Mouse (Mus musculus): ENCODE measurements at regions not wholly inside any gene's neighbourhood (a gene's known extent, or its start where the extent isn't known, plus 50 kb on each side); places are given as distances from the start of the nearest gene placed in this dataset.

DNA sequence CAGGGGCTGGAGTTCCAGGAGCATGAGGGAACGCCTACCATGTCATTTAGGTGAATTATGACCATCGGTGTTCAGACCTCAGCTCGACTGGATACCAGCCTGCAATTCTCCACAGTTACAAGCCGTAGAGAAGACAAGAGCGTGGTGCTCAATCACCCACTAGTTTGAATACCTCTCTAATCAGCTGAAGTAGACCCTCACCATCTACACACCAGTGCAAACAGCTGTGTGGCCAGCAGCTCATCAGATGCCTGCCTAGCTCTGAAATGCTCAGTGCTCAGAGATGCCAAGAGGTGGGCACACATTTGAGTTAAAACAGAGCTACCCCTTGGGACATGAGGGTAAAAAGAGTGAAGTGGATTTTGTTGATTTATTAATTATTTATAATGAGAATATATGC is 660.2 kb downstream of the Magi1 start:
- no peak for DNase-seq (ENCODE audit: extremely low spot score, low read depth, low spot score)

DNA sequence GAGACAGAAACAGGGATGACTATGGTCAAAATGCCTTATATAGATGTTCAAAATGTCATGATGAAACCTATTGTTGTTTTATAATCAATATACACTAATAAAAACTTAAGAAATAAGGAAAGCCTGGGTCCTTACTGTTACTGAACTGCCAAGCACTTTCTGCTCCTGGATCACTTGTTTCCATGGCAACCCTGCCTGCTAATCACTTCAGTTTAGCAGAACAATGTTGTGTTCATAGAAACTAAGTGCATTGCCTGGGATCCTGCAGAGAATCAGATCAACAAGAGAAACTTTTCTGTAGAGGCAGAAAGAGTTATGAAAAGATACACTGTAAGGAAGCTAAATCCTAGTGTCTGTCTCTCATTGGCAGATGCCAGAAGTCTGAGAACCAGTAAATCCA is 666.8 kb downstream of the Magi1 start:
- no peak for DNase-seq (ENCODE audit: extremely low spot score, low read depth, low spot score)

DNA sequence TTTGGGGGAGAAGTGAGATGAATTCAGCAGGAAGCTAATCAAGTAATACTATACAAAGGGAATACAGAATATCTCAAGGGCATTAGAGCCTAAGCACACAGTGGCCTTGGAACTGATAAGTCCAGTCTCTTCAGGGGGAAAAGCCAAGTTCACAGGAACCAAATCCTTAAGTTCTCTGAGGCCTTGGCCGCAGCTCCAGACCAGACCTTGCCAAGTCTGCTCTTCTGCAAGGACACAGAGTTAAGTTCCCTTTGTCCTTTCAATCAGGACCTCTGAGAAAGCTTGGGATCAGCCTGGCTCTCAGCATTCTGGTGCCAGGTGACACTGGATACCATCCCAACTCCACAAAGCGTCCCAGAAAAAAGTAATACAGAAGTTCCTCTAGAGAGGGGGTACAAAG is 657.1 kb upstream of the Adamts9 start:
- no peak for DNase-seq (ENCODE audit: extremely low spot score, low read depth, low spot score)

DNA sequence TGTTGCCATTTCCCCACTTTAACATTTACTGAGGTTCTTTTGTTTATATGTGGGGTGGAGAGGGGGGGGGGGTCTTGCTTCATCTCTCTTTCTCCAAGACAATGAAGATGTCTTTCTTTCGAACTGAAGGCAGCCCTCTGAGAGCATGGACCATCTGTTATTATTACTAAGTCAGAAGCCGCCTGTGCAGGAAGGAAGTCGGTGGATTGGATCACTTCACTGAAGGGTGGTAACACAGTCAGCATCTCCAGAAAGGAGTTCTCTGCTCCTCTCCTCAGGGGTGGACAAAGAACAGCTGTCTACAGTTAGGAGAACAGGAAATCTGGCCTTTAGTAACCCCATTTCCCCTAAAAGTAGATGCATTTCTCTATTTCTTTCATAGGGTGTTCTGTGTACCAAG is 656.1 kb upstream of the Adamts9 start:
- no peak for DNase-seq (ENCODE audit: extremely low spot score, low read depth, low spot score)

DNA sequence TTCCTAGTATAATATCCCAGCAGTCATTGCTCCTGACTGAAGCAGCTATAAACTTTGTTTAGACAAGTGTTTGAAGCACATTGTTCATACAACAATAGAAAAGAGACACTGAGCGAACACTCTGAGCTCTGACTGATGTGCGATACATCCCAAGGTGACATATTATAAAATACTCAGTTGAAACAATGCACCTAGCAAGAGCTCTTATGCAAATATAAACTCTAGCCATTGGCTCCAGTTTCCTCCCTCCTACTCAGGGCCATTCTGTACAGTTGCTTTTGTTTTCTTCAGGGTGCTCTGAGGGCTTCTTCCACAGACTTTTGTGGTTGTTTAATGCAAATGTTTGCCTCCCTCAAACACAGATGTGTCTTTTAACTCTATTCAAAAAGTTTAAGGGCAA is 646.6 kb upstream of the Adamts9 start:
- no peak for DNase-seq (ENCODE audit: extremely low spot score, low read depth, low spot score)

DNA sequence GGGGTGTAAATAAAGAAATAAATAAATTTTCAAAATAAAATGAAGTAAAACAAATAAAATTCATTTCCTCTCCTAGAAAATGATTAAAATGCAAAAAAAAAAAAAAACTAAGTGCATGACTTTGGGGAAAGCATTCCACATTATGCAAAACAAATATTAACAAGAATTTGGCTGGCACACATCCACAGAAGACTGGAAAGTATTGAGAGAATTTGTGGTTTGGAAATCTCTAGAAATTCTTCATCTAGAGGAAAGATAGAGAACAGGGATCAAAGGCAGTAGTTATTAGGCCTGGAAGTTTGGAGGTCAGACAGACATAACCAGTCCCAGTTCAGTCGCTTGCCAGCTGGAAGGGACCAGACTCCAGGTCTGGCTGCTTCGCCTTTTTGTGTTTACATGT is 643.6 kb upstream of the Adamts9 start:
- DNase-seq (ENCODE audit: extremely low spot score, low read depth, low spot score): no peak

DNA sequence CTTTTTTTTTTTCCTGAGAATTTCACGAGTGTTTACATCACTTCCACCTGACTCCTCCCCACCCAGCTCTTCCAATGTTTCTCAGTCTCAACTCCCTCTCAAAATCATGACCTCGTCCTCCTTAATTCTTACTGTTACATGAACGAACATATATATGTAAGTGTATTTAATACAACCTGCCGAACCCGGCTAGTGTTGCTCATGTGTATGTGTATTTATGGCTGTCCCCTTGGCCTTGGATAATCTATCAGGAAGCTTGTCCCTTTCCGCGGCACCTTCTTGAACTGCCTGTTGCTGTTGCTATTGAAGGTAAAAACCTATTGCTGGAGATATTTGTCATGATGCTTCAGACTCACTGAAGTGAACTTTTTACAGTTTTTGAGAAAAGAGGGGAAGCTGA is 637.8 kb upstream of the Adamts9 start:
- no peak for DNase-seq (ENCODE audit: extremely low spot score, low read depth, low spot score)

DNA sequence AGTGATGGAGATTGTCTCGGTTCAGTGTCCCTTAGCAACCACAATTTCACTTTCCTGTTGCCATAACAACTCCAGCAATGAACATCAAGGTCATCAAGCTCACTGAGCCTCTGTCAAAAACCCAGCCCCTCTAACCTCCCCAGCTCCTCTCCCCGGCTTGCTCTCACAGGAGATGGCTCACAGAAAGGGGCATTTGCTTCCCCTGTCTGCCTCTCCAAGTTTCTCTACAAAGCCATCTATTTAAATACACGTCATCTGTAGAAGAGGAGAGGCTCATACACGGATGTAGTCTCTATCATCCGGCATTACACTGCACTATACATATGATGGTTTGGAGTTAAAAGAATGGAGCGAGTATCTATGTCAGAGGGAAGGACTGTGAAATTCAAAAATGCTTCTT is 637.4 kb upstream of the Adamts9 start:
- DNase-seq (ENCODE audit: extremely low spot score, low read depth, low spot score): no peak

DNA sequence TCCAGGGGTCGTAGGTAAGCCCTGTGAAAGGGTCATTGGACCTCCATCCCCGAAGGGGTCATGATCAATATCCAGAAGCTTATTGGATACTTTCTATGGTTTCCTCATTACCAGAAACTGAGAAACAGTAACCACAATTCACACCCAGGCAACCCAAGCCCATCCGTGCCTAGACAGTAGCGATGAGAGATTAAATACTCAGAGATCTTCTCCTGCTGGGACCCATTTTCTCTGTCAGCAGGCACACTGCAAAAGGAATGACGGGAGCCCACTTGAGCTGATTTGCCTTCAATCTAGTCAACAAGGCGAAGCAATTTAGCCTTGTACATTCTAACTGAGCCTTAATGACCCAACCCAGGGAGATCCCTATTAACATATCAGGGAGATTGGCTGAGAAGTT is 632.0 kb upstream of the Adamts9 start:
- DNase-seq (ENCODE audit: extremely low spot score, low read depth, low spot score): no peak

DNA sequence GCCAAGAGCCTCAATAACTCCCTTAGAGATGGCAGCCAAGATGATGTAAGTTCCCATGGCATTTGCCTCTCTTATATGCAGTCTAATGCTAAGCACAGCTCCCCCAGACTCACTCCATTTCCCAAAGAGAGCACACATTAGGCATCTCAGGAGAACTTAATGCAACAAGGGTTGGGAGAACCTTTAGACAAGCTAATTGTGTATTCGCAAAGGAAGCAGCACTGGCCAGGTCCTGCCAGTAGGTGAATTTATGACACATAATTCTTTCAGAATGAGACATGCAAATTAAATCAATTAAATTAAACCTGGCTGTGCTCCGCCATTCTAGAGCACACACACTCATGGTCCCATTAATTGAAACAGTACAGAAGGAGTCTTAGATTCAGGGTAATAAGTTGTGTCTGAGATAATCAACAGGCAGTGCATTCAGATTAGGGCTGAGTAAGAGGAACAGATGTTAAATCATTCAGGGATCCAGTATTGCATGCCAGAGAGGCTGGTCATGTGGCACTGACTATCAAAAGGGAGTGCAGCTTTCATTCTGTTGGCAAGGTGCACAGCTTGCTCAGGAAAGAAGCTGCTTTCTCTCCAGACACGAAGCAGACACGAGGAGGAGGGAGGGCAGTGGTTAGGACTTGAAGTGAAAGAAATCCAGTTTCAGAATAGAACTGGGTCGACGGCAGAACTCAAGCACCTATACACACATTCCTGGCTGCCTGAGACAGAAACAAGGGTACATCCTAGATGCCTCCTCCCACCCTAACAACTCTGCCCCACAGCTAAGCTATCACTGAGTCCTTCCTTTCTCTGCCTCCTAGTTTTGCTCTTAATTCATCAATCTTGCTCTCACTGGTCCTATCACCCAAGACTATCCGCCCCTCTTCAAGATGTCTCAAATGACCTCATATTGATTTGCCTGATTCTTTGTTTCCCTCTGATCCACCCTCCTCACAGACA is 630.7 kb upstream of the Adamts9 start:
- no peak for DNase-seq (ENCODE audit: extremely low spot score, low read depth, low spot score)

DNA sequence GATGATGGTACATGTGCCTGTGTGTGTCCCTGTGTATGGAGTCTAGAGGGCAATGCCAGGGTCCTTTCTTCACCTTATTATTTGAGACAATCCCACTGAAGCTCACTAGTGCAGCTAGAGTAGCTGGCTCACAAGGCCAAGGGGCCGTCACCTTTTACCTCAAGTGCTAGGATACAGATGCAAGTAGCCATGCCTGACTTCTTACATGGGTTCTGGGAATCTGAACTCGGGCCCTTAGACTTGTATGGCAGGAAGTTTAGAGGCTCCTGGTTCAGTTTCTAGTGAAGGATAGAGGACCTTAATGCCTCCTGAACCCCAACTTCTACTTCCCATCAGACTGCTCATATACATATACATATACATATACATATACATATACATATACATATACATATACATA is 626.6 kb upstream of the Adamts9 start:
- no peak for DNase-seq (ENCODE audit: extremely low spot score, low read depth, low spot score)

DNA sequence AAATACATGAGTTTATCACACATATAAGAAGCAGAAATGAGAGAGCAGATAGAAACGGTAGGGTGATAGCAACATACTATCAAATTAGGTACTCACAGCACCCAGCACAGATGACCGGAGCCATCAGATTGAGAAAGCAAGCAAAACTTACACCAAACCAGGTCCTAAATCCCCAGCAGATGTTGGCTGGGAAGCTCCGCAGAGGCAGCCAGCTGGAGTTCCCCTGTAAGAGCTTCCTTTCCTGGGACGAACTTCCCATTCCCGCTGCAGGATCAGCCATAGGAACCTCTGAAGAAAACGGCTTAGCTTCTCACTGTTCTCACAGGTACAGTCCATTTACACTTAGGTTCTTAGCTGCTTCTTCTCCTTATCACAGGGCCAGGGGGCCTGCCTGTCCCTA is 625.9 kb upstream of the Adamts9 start:
- DNase-seq (ENCODE audit: extremely low spot score, low read depth, low spot score): no peak

DNA sequence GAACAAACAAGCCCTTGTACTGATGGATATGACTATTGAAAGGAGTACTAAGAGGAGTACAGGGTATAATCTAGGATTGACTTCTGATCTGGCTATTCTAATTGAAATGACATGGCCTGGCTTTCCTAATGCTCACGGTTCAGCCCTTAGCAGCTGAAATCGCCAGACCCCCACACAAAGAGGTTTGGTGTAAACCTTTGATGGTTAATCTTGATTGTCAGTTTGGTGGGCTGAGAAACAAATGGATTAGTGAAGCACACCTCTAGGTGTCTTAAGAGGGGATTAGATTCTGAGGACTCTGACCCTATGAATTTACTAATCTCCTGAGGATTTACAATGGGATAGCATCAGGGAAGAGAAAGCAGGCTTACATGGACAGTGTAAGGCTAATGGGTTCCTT is 623.4 kb upstream of the Adamts9 start:
- no peak for DNase-seq (ENCODE audit: extremely low spot score, low read depth, low spot score)

DNA sequence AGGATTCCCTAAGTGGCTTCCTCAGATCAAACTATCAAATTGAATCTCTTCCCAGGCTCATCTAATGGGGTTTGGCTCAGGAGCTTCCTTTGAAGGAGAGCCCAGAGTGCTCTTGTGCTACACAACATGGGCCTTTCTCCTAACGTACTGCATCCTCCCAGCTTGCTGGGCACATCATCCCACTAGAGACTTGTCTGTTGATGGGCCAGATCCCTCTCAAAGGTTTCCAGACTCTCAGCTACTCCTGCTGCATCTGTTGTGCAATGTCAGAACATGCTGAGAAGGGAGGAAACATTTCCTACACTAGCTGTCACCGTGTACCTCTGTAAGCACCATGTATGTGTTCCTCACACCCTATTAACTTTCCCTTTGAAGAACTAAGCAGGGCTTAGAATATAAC is 605.0 kb upstream of the Adamts9 start:
- DNase-seq (ENCODE audit: extremely low spot score, low read depth, low spot score): no peak

DNA sequence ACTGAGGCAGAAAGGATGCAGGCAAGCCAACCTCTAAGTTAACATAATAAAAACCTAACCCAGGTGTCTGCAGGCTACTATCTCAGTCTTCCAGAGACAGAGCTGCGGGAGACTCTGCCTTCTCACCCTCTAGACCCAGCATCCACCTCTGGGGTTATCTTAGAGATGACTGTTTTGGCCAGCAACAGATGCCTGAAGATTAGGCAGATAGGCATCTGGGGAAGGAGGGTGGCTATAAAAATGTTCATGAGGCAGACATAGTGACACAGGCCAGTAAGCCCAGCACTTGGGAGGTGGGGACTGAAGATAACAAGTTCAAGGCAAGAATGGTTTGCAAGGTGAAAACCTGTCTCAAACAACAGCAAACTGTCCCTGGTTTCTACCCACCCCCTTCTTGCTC is 601.0 kb upstream of the Adamts9 start:
- no peak for DNase-seq (ENCODE audit: extremely low spot score, low read depth, low spot score)

DNA sequence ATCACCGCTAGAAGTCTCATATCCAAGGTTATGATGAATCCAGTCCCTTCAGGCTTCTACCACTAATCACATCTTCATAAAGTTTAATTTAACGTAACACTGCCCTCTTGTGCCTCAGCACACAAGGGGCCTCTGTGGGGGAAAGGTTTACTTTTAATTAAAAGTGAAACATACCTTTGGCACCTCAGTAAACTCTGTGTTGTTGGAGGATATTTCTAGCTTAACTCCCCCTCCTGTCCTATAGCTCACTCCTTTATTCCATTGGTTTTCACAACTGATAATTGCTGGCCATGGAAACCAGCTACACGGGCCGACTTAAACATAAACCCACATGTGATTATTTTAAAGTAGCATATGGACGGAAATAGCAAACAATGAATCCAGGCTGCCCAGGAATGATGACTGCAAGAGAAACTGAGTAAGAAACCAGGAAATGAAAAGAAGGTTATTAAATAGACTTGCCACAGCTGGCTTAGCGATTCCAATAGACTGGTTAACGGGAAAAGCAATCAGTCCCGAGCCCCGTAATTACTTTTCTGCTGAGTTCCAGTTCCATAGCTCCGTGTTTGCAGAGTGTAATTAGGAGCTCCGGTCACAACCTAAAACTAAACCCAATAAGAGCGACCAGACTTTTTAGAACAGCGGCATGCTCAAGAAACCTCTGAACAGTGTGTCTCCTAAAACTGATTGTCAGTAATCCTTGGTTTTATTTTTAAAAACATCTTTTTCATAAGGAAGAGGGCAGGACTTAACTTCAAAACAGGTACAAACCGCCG is 600.2 kb upstream of the Adamts9 start:
- peak; percentile 50 for DNase-seq (ENCODE audit: extremely low spot score, low read depth, low spot score)

DNA sequence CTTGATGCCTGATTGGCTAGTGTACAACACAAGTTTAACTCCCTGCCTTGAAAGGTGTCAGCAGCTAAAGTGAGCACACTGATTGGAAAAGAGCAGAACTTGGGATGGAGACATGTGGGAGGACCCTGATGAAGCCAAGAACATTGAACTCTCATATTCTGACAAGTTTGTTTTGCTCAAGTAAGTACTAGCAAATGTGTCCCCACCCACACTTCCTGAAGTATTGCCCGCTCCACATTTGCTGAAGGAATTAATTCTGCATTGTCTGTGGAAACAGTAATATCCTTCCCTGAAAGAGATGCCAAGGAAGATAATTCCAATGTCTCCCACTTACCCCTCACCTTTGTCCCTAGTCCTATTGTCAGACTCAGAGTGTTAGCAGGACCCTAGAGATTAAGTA is 596.3 kb upstream of the Adamts9 start:
- DNase-seq (ENCODE audit: extremely low spot score, low read depth, low spot score): no peak

DNA sequence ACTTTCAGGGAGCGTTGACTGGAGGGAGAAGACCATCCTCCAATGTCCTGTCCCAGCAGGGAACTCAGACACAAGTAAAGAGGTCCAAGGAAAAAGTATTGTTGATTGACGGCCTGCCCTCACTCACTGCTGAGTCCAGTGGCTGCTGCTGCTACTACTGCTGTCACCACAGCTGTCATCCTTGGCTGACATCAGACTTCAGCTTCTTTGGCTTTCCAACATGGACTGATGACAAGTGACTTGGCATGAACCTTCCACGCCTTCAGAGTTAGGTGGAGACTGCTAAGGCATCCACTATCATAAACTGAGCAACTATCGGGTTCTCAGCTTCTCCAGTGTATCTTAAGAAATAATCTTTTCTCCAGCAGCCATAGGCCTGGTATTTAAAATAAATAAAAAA is 595.9 kb upstream of the Adamts9 start:
- DNase-seq (ENCODE audit: extremely low spot score, low read depth, low spot score): no peak

DNA sequence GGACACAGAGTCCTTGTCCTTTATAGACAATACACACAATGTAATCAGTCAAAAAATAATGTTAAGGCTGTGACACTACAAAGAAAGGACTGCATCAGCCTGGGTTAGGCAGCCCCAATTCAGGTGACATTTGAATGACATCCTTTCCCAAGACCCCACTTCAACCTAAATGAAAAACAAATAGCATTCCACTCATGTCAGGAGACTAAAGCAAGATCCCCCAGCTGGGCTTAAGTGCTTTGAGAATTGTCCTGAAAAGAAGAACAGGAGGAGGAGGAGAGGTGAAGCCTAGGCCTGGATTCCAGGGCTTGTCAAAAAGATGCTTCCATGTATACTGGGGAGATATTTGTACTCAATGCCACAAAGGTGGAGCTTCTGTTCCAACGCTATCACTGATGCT is 594.7 kb upstream of the Adamts9 start:
- DNase-seq (ENCODE audit: extremely low spot score, low read depth, low spot score): no peak

DNA sequence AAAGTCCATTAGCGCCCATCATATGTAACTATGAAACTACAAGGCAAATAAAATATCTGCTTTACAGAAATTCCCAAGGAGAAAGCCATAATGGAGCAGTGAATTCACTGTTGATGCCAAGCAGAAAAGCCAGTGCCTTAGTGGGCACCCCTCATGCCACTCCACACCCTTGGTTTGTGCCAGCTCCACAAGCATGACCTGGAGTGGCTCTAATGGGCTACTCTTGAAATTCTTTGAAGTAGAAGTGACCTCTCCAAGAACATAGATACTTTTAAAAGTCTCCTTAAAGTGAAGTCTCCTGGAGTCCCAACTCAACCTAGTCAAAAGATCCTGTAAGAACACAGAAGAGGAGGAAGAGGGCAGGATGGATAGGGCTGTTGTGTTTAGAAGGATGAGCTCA is 593.8 kb upstream of the Adamts9 start:
- DNase-seq (ENCODE audit: extremely low spot score, low read depth, low spot score): no peak

DNA sequence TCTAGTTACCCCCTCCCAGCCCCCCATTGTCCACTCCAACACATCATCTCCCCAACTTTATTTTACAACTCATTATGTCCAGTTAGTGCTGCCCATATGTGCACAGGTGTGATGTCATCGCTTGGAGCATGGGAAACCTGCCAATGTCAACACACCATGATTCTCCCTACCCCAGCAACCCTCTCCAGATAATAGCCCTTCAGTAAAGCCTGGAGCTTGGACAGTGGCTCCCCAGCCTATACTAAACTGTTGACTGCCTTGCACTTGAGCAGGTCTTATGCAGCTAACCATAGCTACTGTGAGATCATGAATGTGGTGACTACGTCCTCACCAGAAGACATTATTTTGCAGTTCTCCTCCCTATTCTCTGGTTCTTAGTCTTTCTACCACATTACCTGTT is 570.5 kb upstream of the Adamts9 start:
- no peak for DNase-seq (ENCODE audit: extremely low spot score, low read depth, low spot score)

DNA sequence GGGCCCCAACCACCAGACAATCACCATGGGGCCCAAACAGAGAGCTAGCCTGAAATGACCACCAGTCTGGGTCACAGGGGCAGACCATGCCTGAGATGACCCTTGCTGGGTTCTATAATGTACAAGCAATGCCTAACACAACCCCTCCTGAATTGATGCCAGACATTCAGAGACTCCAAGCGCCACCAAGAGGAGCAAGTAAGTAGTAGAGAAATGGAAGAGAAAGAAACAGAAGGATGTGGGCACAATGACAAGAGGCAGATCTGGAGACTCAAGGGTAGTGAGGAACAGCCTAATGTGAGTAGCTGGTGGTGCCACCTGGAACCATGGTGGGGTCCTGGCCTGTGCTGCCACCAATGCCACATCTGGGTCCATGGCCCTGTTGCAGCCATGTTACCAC is 566.6 kb upstream of the Adamts9 start:
- no peak for DNase-seq (ENCODE audit: extremely low spot score, low read depth, low spot score)

Data from hindlimb bud, embryonic 11.5 days (tissue).